Mouse (Mus musculus): ENCODE results near the gene Esrrg.

Gene Esrrg

DNA sequence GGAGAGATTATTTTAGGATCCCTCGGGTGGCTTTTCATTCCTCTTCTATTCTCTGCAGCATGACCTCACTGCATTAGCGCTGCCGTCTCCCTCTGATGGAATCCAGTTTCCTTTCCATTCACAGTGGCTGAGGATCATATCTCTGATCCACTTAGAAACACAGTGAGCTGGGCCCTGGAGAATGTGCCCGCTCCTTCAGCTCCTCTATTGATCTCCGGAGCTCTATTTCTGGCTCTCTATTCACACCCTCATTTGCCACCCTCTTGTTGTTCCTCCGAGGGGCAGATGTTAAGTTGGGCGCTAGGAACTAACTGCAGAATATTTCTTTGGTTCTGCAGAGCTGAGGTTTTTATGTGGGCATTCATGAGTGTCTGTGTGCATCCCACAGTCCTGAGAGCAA is 228.3 kb downstream of the Esrrg start:
- DNase-seq = no peak

DNA sequence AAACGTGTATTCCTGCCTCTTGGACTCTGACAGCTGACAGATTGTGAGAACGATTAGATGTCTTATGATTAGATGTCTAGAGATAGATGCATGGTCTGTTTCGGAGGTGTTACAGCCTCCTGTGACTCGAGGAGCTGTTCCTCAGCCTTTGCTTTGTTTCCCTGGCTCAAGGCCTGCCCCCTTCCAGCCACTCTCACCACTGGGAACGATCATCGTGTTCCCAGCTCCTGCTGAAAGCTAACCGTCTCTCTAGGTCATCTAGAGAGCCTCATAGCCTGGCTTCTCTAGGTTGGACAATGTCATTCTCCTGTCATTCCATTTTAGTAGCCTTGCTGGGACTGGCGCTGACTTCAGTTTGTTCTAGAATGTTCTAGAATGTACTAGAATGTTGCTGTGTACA is 233.0 kb downstream of the Esrrg start:
- DNase-seq = no peak

DNA sequence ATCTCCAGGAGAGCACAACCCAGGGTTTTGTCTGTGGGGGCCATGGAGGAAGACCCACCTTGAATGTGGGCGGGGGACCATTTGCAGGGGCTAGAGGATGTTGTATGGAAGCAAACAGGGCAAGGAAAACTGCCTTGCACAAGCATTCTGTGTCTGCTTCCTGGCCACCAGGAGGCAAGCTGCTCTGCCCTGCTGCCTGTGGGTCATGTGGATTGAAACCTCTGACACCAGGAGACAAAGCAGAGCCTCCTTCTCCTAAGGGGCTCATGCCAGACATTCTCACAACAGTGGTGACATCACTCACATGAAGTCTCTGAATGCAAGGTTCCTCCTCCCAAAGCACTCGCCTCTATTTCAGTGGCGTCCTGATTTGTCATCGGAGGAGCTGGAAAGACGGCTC is 234.1 kb downstream of the Esrrg start:
- no peak for DNase-seq

GRCm38 (mm10) chr1:187854148-187854547 is 245.6 kb downstream of the Esrrg start:
- DNase-seq = no peak

DNA sequence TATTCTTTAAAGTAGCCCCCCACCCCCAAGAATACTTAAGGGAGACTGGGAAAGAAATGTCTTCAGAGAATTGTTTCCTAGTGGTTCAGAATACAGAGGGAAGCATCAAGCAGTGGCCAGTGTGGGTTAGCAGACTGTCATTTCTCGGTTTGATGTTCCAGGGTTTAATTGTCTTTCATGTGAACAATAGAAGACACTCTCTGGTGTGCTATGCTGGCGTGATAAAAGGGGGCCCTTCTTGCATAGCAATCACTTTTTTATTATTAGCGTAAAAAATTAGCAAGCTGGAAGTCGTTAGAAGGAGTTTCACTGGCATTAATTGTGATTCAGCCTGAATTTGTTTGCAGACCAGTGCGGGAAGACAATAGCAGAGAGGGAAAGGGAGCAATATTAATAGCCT is 253.7 kb downstream of the Esrrg start:
- no peak for DNase-seq

DNA sequence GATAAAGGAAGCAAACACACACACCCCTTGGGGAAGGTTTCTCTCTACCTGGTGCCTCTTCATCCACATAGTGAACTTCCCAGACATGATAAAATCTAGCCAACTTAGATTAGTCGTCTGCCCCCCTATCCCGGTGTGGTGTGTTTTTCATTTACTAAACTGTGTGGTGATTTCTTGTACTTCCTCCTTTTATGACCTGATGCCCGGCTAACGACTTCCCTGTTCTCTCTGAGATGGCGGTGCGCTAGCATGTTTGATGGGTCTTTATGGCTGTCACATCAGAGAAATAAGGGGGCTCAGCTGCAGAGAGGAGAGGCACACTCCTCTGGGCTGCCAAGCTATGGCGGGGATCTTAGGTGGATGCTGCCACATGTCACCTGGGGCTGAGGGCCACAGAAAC is 259.8 kb downstream of the Esrrg start:
- DNase-seq = no peak

DNA sequence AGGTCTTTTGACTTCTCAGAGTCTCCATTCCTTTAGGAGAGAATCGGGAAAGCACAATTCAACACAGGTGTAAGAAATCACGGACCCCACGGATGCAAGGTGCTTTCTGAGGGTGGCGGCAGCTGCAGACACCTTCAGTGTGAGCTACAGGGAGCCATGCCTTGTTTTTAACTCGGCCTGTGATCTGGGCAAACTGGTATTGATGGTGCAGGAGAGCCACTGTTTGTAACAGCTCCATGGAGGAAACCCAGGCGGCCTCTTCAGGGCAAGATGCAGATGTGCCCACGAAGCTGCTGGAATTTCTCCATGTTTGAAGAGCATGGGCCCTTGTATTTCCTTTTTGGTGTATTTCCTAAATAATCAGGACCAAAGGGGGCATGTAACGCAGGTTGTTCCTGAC is 263.6 kb downstream of the Esrrg start:
- DNase-seq = no peak

DNA sequence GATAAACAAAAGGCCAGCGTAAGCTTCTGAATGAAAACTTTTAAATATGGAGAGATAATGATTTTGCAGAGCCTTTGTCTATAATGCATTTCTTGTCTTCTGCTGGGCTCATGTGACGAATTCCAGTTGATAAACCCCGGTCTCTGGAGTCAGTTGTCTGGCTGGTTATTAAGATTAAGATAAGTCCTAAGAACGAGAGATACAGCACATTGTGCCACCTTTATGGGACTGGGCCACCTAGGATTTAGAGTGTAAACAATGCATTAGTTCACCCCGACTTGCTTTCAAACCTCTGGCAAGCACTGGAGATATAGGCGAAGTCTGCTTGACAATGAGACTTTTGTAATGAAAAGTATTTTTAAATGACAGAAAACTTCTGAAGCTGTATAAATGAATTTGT is 264.2 kb downstream of the Esrrg start:
- no peak for DNase-seq

- no peak for DNase-seq
Observed at GRCm38 (mm10) chr1:187873770-187874169, 265.2 kb downstream of the Esrrg start.

GRCm38 (mm10) chr1:187887270-187887669 is 278.7 kb downstream of the Esrrg start:
- no peak for DNase-seq

DNA sequence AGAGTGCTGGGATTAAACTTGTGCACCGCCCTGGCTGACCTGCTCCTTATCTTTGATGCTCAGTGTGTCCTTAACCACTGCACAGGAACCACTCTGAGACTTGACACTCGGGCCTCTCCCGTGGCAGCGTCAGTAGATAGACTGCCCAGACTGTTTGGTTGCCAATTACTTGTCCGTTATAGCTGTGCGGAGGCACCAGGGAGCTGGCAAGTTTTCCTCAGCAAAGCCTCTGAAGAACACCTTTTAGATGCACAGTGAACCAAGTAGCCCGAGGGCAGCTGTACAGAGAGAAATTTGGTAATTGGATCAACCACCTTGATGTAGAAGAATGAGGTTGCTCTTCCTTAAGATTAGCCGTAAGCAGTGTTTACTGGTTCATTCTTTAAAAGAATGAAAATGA is 279.6 kb downstream of the Esrrg start:
- DNase-seq = no peak

- DNase-seq = no peak
Observed at GRCm38 (mm10) chr1:187889096-187889495, 280.5 kb downstream of the Esrrg start.

DNA sequence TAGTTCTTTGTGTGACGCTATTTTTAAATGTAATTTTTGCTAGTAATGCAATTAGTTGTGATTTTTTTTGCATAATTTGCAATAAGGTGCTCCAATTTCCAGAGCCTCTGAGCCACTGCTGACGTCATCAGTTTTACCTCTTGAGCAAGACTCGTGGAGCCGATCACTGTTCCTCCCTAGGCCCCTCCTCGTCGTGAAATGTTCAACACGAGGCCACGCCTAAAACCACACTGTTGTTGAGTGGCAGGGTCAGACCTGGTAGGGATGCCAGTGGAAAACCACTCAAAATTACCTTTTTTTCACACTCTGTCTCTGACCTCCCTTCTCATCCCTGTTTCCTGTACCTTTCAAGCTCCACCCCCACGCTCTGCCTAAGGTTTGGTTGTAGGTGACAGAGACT is 282.7 kb downstream of the Esrrg start:
- no peak for DNase-seq

DNA sequence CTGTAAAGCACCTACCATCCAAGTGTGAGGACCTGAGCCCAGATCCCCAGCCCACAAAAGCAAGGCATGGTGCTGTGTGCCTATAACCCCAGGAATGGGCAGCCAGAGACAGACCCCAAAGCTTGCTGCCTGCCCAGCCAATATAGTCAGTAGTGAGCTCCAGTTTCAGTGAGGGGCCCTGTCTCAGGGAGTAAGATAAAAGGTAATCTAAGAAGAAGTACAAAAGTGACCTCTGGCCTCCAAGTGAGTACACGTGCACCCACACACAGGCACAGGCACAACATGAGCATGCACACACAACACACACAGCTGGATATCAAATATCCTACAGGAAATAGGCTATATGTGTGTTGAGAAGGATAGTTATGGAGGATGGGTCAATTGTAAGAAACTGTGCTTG is 286.9 kb downstream of the Esrrg start:
- DNase-seq = no peak

DNA sequence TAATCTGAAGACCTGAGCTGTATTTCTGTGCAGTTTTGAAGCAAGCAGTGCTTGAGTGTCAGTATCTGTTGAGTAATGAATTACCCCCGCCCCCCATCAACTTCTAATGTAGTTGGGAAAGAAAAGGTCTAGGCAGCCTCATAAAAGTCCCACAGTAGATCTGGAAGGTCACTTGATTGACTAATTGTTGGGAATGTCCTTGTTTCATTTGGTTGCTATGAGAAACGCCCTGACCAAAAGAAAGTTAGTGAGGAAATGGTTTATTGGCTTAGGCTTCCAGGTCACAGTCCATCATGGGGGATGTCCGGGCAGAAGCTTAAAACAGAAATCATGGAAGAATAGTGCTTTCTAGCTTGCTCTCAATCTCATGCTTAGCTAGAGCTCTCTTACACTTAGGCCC is 287.7 kb downstream of the Esrrg start:
- DNase-seq = no peak

GRCm38 (mm10) chr1:187896910-187897309 is 288.3 kb downstream of the Esrrg start:
- no peak for DNase-seq

GRCm38 (mm10) chr1:187899541-187899940 is 290.9 kb downstream of the Esrrg start:
- no peak for DNase-seq

DNA sequence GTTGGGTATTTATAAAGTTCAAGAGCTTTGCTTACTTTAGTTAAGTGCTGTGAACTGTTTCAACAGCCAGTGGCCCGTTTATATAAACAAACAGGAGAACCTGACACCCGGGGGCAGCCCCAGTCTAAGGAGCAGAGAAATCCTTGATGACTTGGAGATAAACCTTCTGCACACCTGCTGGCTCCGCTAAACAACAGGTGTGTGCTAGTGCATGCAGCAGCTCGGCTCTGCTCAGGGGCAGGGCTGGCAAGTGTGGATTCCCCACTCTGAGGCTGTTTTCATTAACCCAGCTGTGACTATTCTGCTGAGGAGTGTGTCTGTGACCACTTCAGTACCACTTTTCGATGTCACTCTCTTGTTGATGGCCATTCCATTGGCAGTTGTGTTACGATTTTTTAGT is 292.2 kb downstream of the Esrrg start:
- DNase-seq = no peak

DNA sequence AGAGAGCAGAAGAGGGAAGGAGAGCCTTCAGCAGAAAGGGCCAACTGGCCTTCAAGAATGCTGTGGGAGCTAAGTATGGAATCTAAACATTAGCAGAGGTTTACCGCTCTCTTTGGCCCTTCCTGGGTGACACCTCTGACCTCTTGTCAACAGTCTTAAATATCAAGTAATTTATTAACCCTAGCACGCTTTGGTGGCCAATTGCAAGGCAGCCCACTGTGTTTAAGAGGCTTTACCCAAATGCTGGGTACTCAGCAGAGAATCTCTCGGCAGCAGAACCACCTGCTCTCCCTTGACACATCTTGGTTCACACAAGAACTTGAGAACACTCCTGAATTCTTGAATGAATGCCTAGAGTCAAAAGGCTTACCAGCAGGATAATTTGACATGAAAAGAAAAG is 293.6 kb downstream of the Esrrg start:
- no peak for DNase-seq

DNA sequence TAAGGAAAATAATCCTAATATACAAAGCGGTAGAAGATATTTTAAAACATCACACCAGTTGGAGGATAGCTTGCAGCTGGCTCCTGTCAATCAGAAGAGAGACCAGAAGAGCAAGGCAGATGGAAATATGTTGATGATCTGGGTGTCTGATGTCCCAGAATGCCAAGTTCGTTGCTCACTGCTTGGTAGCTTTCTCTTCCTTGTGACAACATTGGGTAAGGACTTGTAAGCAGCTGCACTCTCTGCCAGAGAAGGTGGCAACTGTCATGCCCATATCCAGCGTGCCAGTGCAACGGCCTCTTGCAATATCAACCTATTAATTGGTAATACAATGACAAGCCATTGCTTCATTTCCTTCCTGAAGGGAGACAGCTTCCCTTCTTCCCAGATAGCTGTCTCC is 296.1 kb downstream of the Esrrg start:
- DNase-seq = no peak

DNA sequence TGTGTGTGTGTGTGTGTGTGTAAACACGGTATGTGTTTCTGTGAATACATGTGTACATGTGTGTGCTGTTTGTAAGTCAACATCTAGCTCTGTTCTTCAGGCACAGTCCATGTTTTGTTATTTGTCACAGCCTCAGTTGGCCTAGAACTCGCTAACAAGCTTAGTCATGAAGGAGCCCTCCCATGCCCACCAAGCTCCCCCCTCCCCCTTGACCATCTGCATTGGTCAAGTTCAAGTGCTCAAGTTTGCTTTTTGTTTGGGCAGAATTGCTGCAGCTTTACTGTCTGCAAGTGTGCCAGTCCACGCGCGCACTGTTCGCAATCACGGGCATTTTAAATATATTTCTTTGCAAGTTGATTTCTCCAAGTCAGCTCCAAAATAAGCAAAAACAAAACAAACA is 298.8 kb downstream of the Esrrg start:
- no peak for DNase-seq

- DNase-seq = no peak
Observed at GRCm38 (mm10) chr1:187907871-187908270, 299.3 kb downstream of the Esrrg start.

- DNase-seq = no peak
Observed at GRCm38 (mm10) chr1:187910718-187911117, 302.1 kb downstream of the Esrrg start.

GRCm38 (mm10) chr1:187911201-187911600 is 302.6 kb downstream of the Esrrg start:
- no peak for DNase-seq

GRCm38 (mm10) chr1:187918303-187918702 is 309.7 kb downstream of the Esrrg start:
- DNase-seq = no peak

DNA sequence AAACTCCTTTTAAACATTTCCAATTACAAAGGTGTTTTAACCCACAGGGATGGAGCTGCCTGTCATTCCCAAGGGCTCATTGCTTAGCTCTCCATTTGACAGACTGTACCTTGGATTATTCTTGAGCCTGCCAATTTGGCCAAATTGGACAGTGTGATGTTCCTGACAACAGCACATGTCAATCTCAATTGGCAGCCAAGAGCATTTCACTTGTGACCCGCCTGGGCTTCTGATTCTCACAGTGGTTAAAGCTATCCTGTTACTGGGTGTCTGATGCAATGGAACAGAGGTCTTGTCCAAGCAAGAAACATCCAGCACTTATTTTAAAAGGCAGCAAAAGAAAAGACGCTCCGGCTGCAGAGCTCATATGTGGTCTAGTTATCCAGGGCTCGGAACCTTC is 310.3 kb downstream of the Esrrg start:
- no peak for DNase-seq
